Mouse (Mus musculus): ENCODE results near the gene Fam171a2.

DNA sequence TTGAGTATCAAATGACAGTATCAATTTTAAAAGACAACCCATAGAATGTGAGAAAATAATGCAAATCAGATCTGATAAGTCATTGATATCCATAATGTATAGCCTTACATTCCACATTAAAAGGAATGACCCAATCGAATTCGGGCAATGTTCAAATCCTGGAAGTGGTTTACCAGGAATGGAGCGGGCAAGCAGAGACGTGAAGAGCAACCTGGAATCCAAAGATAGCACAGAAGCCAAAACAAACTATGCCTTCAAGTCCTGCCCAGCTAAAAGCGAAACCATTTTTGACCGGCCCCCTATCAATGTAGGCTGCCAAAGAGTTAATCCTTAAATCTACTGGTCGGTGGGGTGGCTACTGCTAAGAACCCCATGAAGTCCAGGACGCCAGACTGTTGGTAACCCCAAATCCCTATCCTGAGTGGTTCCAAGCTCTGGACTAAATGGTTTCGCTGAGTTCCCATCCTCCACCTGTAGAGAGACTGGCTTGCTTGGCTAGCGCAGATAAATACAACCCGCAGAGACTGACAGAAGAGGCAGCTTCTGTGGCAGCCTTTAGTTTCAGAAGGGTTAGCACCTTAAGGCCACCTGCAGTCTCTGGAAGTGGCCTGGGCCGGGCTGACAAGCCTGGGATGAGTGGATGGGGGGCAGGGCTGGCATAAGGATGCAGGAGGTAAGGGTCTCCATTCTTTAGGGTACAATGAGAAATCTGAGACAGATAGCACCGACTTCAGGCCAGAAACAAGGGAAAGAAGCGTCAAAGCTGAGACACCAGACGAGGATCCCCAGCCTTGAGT, 54.8 kb downstream of the Fam171a2 start:
- TF ChIP-seq POLR2A (IDR thresholded peaks at IDR 0.05; ENCODE audit: low read depth, low read length) (no peak), CTCF (IDR thresholded peaks at IDR 0.05; ENCODE audit: extremely low read depth, insufficient read length, insufficient replicate concordance, low read depth, low read length) (no peak)

Measured in small intestine, adult 2 months (tissue).